Mouse (Mus musculus) retina, adult 2 months (tissue): ENCODE results near the gene Mrap.

Experiments used
- DNase-seq: peaks from one replicate; pipeline ENCODE4 v3.0.0-alpha.2; 2012; ENCODE audit warnings: low read depth, low spot score

Mrap gene

GRCm38 (mm10) chr16:90738092-90738956 is at the start of gene Mrap:
Gene Mrap, plus strand, starts transcription at chr16:90738207.
- DNase-seq, result no peak

- DNase-seq, result no peak
Observed at GRCm38 (mm10) chr16:90692704-90693385, 45.2 kb upstream of the Mrap start.

GRCm38 (mm10) chr16:90693625-90694024 is 44.4 kb upstream of the Mrap start:
- DNase-seq, result no peak

GRCm38 (mm10) chr16:90694719-90695118 is 43.3 kb upstream of the Mrap start:
- no peak for DNase-seq

- no peak for DNase-seq
Observed at GRCm38 (mm10) chr16:90695121-90695520, 42.9 kb upstream of the Mrap start.

- no peak for DNase-seq
Observed at GRCm38 (mm10) chr16:90696306-90696705, 41.7 kb upstream of the Mrap start.

GRCm38 (mm10) chr16:90699390-90699789 is 38.6 kb upstream of the Mrap start:
- no peak for DNase-seq

- DNase-seq, result no peak
Observed at GRCm38 (mm10) chr16:90701541-90701940, 36.5 kb upstream of the Mrap start.

- DNase-seq, result no peak
Observed at GRCm38 (mm10) chr16:90703646-90704045, 34.4 kb upstream of the Mrap start.

- no peak for DNase-seq
Observed at GRCm38 (mm10) chr16:90704161-90704825, 33.7 kb upstream of the Mrap start.

- no peak for DNase-seq
Observed at GRCm38 (mm10) chr16:90706279-90706678, 31.7 kb upstream of the Mrap start.

GRCm38 (mm10) chr16:90709711-90710289 is 28.2 kb upstream of the Mrap start:
- peak; percentile 34 for DNase-seq

- no peak for DNase-seq
Observed at GRCm38 (mm10) chr16:90710313-90710712, 27.7 kb upstream of the Mrap start.

- no peak for DNase-seq
Observed at GRCm38 (mm10) chr16:90724051-90724450, 14.0 kb upstream of the Mrap start.

GRCm38 (mm10) chr16:90726600-90727227 is 11.3 kb upstream of the Mrap start:
- DNase-seq, result no peak

GRCm38 (mm10) chr16:90727233-90728115 is 10.5 kb upstream of the Mrap start, which contains the start of gene Mis18a:
Gene Mis18a, minus strand, starts transcription at chr16:90727404.
- DNase-seq, result peak; percentile 91

GRCm38 (mm10) chr16:90735611-90736010 is 2.4 kb upstream of the Mrap start:
- DNase-seq, result no peak

GRCm38 (mm10) chr16:90736672-90737270 is 1.2 kb upstream of the Mrap start:
- no peak for DNase-seq

- DNase-seq, result no peak
Observed at GRCm38 (mm10) chr16:90747143-90747542, 9.1 kb downstream of the Mrap start.

GRCm38 (mm10) chr16:90748169-90748568 is 10.2 kb downstream of the Mrap start:
- no peak for DNase-seq
